Mouse (Mus musculus): ENCODE results near the gene Sh3bgr. TPM values are rescaled to one million over a fixed set of nuclear protein-coding genes. Genes with fewer than 3 reads are reported as not detected.

Gene Sh3bgr
- total and polyA plus RNA-seq, 3 experiments: 0.38 to 0.70 TPM; not detected in 1

GRCm38 (mm10) chr16:96179156-96179555 lies 21.1 kb upstream of the Sh3bgr start:
- TF ChIP-seq MAZ (IDR thresholded peaks at IDR 0.05; ENCODE audit: low read depth, low read length) (no peak), ETS1 (conservative IDR thresholded peaks at IDR 0.05; ENCODE audit: low read depth, low read length) (no peak), SMC3 (IDR thresholded peaks at IDR 0.05; ENCODE audit: low read depth, low read length) (no peak), NELFE (IDR thresholded peaks at IDR 0.05; ENCODE audit: low read depth, low read length) (no peak), NRF1 (IDR thresholded peaks at IDR 0.05; ENCODE audit: low read depth, low read length) (no peak), USF2 (conservative IDR thresholded peaks at IDR 0.05; ENCODE audit: low read depth, low read length) (no peak), HCFC1 (IDR thresholded peaks at IDR 0.05; ENCODE audit: low read depth, low read length) (no peak), ZNF384 (IDR thresholded peaks at IDR 0.05; ENCODE audit: low read depth, low read length) (no peak), POLR2AphosphoS2 (IDR thresholded peaks at IDR 0.05; ENCODE audit: low read depth, low read length) (no peak), CTCF (conservative IDR thresholded peaks at IDR 0.05 in 1 of 2, IDR thresholded peaks at IDR 0.05 in 1 of 2; ENCODE audit: low read depth in 2 of 2, low read length in 2 of 2) (no peak; a peak in 1 of 4 replicates), RCOR1 (conservative IDR thresholded peaks at IDR 0.05; ENCODE audit: low read depth, low read length) (no peak), MYC (IDR thresholded peaks at IDR 0.05; ENCODE audit: low read depth, low read length) (no peak), JUND (conservative IDR thresholded peaks at IDR 0.05; ENCODE audit: low read depth, low read length) (no peak), MXI1 (IDR thresholded peaks at IDR 0.05; ENCODE audit: low read depth, low read length) (no peak)
- no peak overlapping the region for H3K27ac ChIP-seq (ENCODE audit: insufficient read depth, low read depth)
- peaks cover 0 to 15% of the 10 kb centered on the region in 2 experiments; a peak in 2 of 4 replicates for H3K4me1 ChIP-seq (ENCODE audit: control insufficient read depth in 1 of 2, insufficient read depth in 2 of 2)
- in situ Hi-C loops (cut with MboI; ENCODE audit: low pct_ligation_motif_present, low pct_unique_long_range_greater_than_20kb, low sequenced_read_pairs) (no loop called here), dilution Hi-C loops (cut with MboI; ENCODE audit: extremely low pct_ligation_motif_present, extremely low pct_unique_long_range_greater_than_20kb, low sequenced_read_pairs) (no loop called here)
- peaks cover 8% of the 10 kb centered on the region for H3K9me3 ChIP-seq (replicated peaks; ENCODE audit: low read length)
- no peaks in the 10 kb centered on the region for H3K79me2 ChIP-seq (replicated peaks; ENCODE audit: control insufficient read depth, extremely low read depth, insufficient read depth, poor library complexity, severe bottlenecking)
- H3K4me2 ChIP-seq (ENCODE audit: insufficient read depth, low read depth, poor library complexity, severe bottlenecking): no peak overlapping the region
- no peaks in the 10 kb centered on the region for H3K36me3 ChIP-seq (replicated peaks in 1 of 2; ENCODE audit: control insufficient read depth in 1 of 2, insufficient read depth in 1 of 2, low read length in 1 of 2)
- H3K27me3 ChIP-seq (replicated peaks): no peaks in the 10 kb centered on the region
- no peak overlapping the region for H3K9ac ChIP-seq (ENCODE audit: insufficient read depth, low read depth)
- H3K4me3 ChIP-seq (replicated peaks in 1 of 3; ENCODE audit: low read depth in 2 of 3, low read length in 2 of 3, poor library complexity in 1 of 3): no peak overlapping the region
- DNase-seq (ENCODE audit: extremely low read depth): no peak

- Histone ChIP-seq H3K9ac (ENCODE audit: insufficient read depth, low read depth) (no peak overlapping the region), H3K4me2 (ENCODE audit: insufficient read depth, low read depth, poor library complexity, severe bottlenecking) (no peak overlapping the region), H3K27ac (ENCODE audit: insufficient read depth, low read depth) (no peak overlapping the region), H3K4me1 (ENCODE audit: control insufficient read depth in 1 of 2, insufficient read depth in 2 of 2) (peaks cover 0 to 7% of the 10 kb centered on the region in 2 experiments; a peak in 2 of 4 replicates), H3K36me3 (replicated peaks in 1 of 2; ENCODE audit: control insufficient read depth in 1 of 2, insufficient read depth in 1 of 2, low read length in 1 of 2) (peaks cover 0 to 2% of the 10 kb centered on the region in 2 experiments), H3K4me3 (replicated peaks in 1 of 3; ENCODE audit: low read depth in 2 of 3, low read length in 2 of 3, poor library complexity in 1 of 3) (no peak overlapping the region), H3K9me3 (replicated peaks; ENCODE audit: low read length) (peaks cover 4% of the 10 kb centered on the region), H3K79me2 (replicated peaks; ENCODE audit: control insufficient read depth, extremely low read depth, insufficient read depth, poor library complexity, severe bottlenecking) (no peaks in the 10 kb centered on the region), H3K27me3 (replicated peaks) (peaks cover 17% of the 10 kb centered on the region)
- dilution Hi-C loops (cut with MboI; ENCODE audit: extremely low pct_ligation_motif_present, extremely low pct_unique_long_range_greater_than_20kb, low sequenced_read_pairs): no loop called here
- in situ Hi-C loops (cut with MboI; ENCODE audit: low pct_ligation_motif_present, low pct_unique_long_range_greater_than_20kb, low sequenced_read_pairs): no loop called here
- DNase-seq (ENCODE audit: extremely low read depth): no peak
- TF ChIP-seq RCOR1 (conservative IDR thresholded peaks at IDR 0.05; ENCODE audit: low read depth, low read length) (no peak), ZMIZ1 (IDR thresholded peaks at IDR 0.05; ENCODE audit: low read depth, low read length) (no peak), MXI1 (IDR thresholded peaks at IDR 0.05; ENCODE audit: low read depth, low read length) (no peak), KAT2A (IDR thresholded peaks at IDR 0.05; ENCODE audit: insufficient replicate concordance, low read length) (no peak), ZC3H11A (IDR thresholded peaks at IDR 0.05; ENCODE audit: low read depth, low read length) (no peak), SMC3 (IDR thresholded peaks at IDR 0.05; ENCODE audit: low read depth, low read length) (no peak), MYC (IDR thresholded peaks at IDR 0.05; ENCODE audit: low read depth, low read length) (no peak), USF2 (conservative IDR thresholded peaks at IDR 0.05; ENCODE audit: low read depth, low read length) (no peak), JUND (conservative IDR thresholded peaks at IDR 0.05; ENCODE audit: low read depth, low read length) (no peak), ETS1 (conservative IDR thresholded peaks at IDR 0.05; ENCODE audit: low read depth, low read length) (no peak), USF1 (IDR thresholded peaks at IDR 0.05; ENCODE audit: low read depth, low read length) (no peak), CHD2 (IDR thresholded peaks at IDR 0.05; ENCODE audit: low read length) (no peak), CHD1 (IDR thresholded peaks at IDR 0.05; ENCODE audit: low read depth, low read length) (no peak), ZKSCAN1 (IDR thresholded peaks at IDR 0.05; ENCODE audit: borderline replicate concordance, low read depth, low read length) (no peak), E2F4 (IDR thresholded peaks at IDR 0.05; ENCODE audit: insufficient replicate concordance, low read depth, low read length) (no peak), EP300 (IDR thresholded peaks at IDR 0.05; ENCODE audit: low read length) (no peak), NELFE (IDR thresholded peaks at IDR 0.05; ENCODE audit: low read depth, low read length) (no peak), NRF1 (IDR thresholded peaks at IDR 0.05; ENCODE audit: low read depth, low read length) (no peak)
Observed at GRCm38 (mm10) chr16:96187619-96188018, 12.6 kb upstream of the Sh3bgr start.

Measured in CH12.LX (cell line).